Mouse (Mus musculus): ENCODE measurements around the gene Atf2.

DNA sequence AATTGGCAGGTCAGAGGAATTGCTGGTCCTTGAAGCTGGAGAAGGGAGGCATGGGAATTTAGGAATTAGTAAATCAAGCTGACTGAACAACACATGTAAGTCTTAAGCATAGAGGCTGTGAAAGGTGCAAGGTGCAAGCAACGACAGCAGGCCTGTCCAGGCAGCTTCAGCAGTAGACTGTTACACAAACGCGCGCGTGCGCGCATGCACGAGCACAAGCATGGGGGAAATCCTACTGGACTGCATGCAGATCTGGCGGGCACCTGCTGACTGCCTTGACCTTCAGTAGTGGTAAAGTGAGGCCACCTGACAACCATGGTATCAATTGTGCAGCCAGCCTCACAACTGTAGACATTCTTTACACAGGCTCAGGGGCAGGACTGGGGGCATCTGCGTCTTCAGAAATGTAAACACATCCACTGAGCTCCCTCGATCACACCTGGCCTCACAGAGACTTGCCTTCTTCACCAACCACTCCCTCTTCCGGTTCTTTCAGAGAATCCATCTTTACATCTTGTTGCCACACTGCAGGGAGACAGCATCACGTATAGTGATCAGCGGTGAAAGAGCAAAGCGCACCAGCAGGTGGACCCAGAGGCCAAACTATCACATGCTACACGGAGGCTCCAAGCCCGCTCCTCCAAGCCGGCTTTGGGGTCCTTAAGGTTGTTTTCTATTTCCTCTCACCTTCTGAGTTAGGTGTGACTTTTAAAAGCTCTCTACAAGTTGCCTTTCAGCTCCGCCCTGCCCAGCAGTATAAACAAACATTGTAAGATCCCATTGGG, 100.4 kb downstream of the Atf2 start:
- TF ChIP-seq FLI1 (IDR thresholded peaks at IDR 0.05; ENCODE audit: low read length) (no peak), GATA1 (IDR thresholded peaks at IDR 0.05; ENCODE audit: borderline replicate concordance, low read length) (no peak)

Data from megakaryocyte, embryonic 14.5 days (primary cell).